Mouse (Mus musculus) intestine, embryonic 14.5 days (tissue): ENCODE data around the gene Gimap9. TPM values are rescaled to one million over a fixed set of nuclear protein-coding genes. Genes with fewer than 3 reads are reported as not detected.
A peak's percentile ranks its signal among the peaks of the same experiment; 100 is the strongest.

ENCODE experiments used
- ATAC-seq: fragments of 200-750 bp; cut with Nextera tagmentation; replicated peaks from 2 replicates; pipeline ENCODE4 v1.8.0; 2017; ENCODE audit warnings: low read depth, moderate number of reproducible peaks, moderate TSS enrichment, moderate library complexity; ENCODE audit not compliant: low FRiP score, low TSS enrichment
- DNase-seq: peaks from one replicate; pipeline ENCODE4 v3.0.0-alpha.2; 2018; ENCODE audit warnings: low spot score
- H3K27ac ChIP-seq: fragments of 300-500 bp; sonication (generic); 2 replicates; pipeline ENCODE4 v1.5.1; 2014; ENCODE audit warnings: low read depth, mild to moderate bottlenecking, control low read depth
- H3K27me3 ChIP-seq: fragments of 300-500 bp; sonication (generic); replicated peaks from 2 replicates; pipeline ENCODE4 v1.6.1; 2014; ENCODE audit warnings: low read length, control low read depth; ENCODE audit not compliant: control insufficient read depth, insufficient read depth
- H3K36me3 ChIP-seq: fragments of 300-500 bp; sonication (generic); 2 replicates; pipeline ENCODE4 v1.6.1; 2014; ENCODE audit warnings: low read length, control low read depth; ENCODE audit not compliant: control insufficient read depth, insufficient read depth
- H3K4me1 ChIP-seq: fragments of 300-500 bp; sonication (generic); replicated peaks from 2 replicates; pipeline ENCODE4 v1.6.1; 2014; ENCODE audit warnings: low read length, control low read depth, mixed read lengths; ENCODE audit not compliant: control insufficient read depth, insufficient read depth
- H3K4me2 ChIP-seq: fragments of 300-500 bp; sonication (generic); 2 replicates; pipeline ENCODE4 v1.6.1; 2014; ENCODE audit warnings: low read length
- H3K4me3 ChIP-seq: fragments of 300-500 bp; sonication (generic); 2 replicates; pipeline ENCODE4 v1.5.1; 2014; ENCODE audit warnings: low read depth, low read length, control low read depth, mixed read lengths
- H3K9ac ChIP-seq: fragments of 300-500 bp; sonication (generic); 2 replicates; pipeline ENCODE4 v1.6.1; 2014; ENCODE audit warnings: mild to moderate bottlenecking, low read length
- H3K9me3 ChIP-seq: fragments of 300-500 bp; sonication (generic); 2 replicates; pipeline ENCODE4 v1.6.1; 2016; ENCODE audit warnings: low read length, control low read depth; ENCODE audit not compliant: control insufficient read depth
- WGBS: fragments of 180-500 bp; shearing (Covaris S2); extraction: QIAGEN DNeasy Blood & Tissue Kit; methylation state at CpG from one replicate; pipeline ENCODE4 v1.1.7; 2014; 5-methylcytosine and 5-hydroxymethylcytosine counted together
- polyA plus RNA-seq: library from polyadenylated mRNA; unstranded; fragments of >200 nt; fragmentation: Nextera tagmentation; extraction: Ambion mirVana; gene quantifications from 2 replicates; pipeline ENCODE4 v1.2.1, GENCODE M21; 2014

The Gimap9 gene
- polyA plus RNA-seq, 1 experiment from 2014 or later: 14.1 TPM

DNA sequence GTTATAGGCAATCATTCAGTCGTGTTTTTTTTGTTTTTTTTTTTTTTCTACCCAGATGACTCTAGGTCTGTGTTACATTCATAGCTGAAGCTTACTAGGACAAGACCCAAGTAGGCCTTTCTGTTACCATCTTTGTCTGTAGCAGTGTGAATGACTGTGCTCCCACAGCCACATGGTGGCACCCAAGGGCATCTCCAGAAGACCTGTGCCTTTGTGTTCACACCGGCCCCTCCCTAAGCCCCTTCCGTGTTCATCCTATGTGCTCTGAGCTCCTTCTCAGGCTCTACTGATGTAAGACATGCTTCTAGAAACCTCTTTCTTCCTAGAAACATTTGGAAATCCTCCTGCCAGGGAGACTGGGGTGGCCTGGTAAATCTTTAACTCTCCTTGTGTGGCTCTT is 28.9 kb upstream of the Gimap9 start, which contains the start of gene Gimap8:
Gimap8 (plus strand) TSS at position 240 of the 400 bp plus-strand sequence.
- Histone ChIP-seq H3K9me3 (no peaks in the 10 kb centered on the region), H3K27ac (no peak within 1 kb of the TSS), H3K4me3 (no peak within 1 kb of the TSS), H3K4me1 (0 out of 2 replicates have a peak, but pooled peaks cover 3% of the 10 kb centered on the region), H3K9ac (no peak within 1 kb of the TSS), H3K36me3 (no peaks in the 10 kb centered on the region), H3K4me2 (no peak within 1 kb of the TSS), H3K27me3 (no peaks in the 10 kb centered on the region)
- 32% methylated on average over 3 of the region's 3 CpGs for WGBS
- DNase-seq (no peak), ATAC-seq (0 out of 2 replicates have a peak, but pooled peaks have one; percentile 41)

DNA sequence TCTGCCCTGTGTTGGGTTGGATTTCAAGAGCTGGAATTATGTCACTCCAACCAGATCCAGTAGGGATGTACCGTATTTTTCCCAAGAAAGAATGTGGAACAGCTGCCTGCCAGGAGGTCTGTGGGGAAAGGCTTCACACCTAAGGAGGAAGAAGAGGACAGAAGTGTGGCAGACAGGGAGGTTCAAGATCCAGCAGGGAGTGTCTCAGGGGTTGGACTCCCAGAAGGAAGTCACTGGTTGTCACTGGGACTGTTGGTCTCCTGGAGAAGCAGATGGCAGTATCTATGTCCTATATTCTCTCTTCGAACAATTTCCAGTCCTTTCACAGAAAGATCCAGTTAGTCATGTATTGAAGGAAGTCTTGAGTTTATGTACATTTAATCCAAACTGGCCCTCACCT is 28.3 kb upstream of the Gimap9 start:
- DNase-seq: no peak
- H3K4me2 ChIP-seq: no peak overlapping the region
- H3K4me3 ChIP-seq: no peak overlapping the region
- no peaks in the 10 kb centered on the region for H3K9me3 ChIP-seq
- H3K27me3 ChIP-seq: no peaks in the 10 kb centered on the region
- H3K27ac ChIP-seq: no peak overlapping the region
- H3K4me1 ChIP-seq: 0 out of 2 replicates have a peak, but pooled peaks cover 3% of the 10 kb centered on the region
- H3K9ac ChIP-seq: no peak overlapping the region
- no peak for ATAC-seq
- no peaks in the 10 kb centered on the region for H3K36me3 ChIP-seq
- WGBS: 87% methylated on average over 2 of the region's 2 CpGs

DNA sequence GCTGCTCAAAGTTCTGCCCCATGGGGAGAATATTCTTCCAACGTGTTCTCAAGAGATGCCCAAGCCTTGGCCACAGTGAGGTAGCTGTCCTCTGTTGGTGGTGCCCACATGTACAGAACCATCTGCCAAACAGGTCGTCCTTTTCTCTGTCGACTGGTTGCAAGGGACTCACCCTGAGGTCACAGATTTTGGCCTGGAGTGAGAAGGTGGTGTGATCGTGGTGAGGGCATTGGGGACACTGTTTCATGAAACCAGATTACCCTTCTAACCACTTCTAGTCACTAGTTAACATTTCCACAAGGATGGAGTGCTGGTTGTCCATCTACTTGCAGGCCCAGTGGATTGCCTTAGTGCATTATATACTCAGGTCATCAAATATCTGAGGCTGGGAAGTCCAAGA is 27.1 kb upstream of the Gimap9 start:
- no peak for ATAC-seq
- Histone ChIP-seq H3K4me2 (no peak overlapping the region), H3K9me3 (no peaks in the 10 kb centered on the region), H3K9ac (no peak overlapping the region), H3K27ac (no peak overlapping the region), H3K4me3 (no peak overlapping the region), H3K27me3 (no peaks in the 10 kb centered on the region), H3K4me1 (0 out of 2 replicates have a peak, but pooled peaks cover 3% of the 10 kb centered on the region), H3K36me3 (no peaks in the 10 kb centered on the region)
- 88% methylated on average over 4 of the region's 4 CpGs for WGBS
- no peak for DNase-seq

DNA sequence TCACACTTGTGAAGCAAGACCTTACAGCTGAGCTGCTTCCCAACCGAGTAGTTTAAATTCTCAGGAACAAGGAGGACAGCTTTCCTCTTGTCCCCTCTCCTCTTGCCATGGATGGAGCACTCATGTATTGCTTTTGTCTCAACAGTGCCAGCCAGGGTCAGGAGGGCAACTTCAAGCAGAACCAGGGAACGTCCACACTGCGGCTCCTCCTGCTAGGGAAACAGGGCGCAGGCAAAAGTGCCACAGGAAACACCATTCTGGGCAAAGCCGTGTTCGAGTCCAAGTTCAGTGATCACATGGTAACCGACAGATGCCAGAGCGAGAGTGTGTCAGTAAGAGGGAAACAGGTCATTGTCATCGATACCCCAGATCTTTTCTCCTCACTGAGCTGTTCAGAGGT is 25.9 kb upstream of the Gimap9 start:
- WGBS: 86% methylated on average over 9 of the region's 9 CpGs
- 0 out of 2 replicates have a peak, but pooled peaks cover 3% of the 10 kb centered on the region for H3K4me1 ChIP-seq
- H3K4me2 ChIP-seq: no peak overlapping the region
- H3K27ac ChIP-seq: no peak overlapping the region
- no peaks in the 10 kb centered on the region for H3K36me3 ChIP-seq
- no peak overlapping the region for H3K9ac ChIP-seq
- no peak for ATAC-seq
- no peak overlapping the region for H3K4me3 ChIP-seq
- no peak for DNase-seq
- no peaks in the 10 kb centered on the region for H3K9me3 ChIP-seq
- no peaks in the 10 kb centered on the region for H3K27me3 ChIP-seq

DNA sequence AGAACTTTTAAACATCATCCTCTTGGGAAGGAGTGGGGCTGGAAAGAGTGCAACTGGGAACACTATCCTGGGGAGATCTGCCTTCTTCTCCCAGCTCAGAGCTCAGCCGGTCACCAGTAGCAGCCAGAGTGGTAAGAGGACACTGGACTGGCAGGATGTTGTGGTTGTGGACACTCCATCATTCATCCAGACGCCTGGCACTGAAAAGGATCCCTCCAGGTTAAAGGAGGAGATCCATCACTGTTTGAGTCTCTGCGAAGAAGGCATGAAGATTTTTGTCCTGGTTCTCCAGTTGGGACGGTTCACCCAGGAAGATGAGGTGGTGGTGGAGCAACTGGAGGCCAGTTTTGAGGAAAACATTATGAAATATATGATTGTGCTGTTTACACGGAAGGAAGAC is 17.2 kb upstream of the Gimap9 start:
- Histone ChIP-seq H3K4me3 (no peak overlapping the region), H3K27me3 (no peaks in the 10 kb centered on the region), H3K4me2 (no peak overlapping the region), H3K9ac (no peak overlapping the region), H3K4me1 (no peaks in the 10 kb centered on the region), H3K9me3 (no peaks in the 10 kb centered on the region), H3K36me3 (no peaks in the 10 kb centered on the region), H3K27ac (no peak overlapping the region)
- DNase-seq (no peak), ATAC-seq (no peak)
- WGBS: 65% methylated on average over 5 of the region's 5 CpGs

DNA sequence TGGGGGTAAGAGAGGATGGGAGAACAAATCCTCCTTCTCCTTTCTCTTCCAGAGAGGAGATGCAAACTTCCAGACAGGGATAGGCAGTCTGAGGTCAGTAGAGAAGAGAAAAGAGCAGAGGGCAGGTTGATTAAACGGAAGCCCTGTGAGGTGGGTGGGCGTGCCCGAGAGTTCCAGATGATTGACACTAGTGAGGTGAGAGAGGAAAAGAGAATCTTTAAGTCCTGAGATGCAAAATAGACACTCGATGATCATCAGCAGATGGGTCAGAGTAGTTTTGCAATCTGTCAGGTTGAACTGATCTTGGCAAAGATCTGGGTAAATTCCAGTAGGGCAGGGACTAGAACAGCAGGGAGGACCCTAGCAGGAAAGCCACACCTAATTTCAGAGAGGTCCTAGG is 11.2 kb upstream of the Gimap9 start:
- no peak overlapping the region for H3K4me2 ChIP-seq
- H3K36me3 ChIP-seq: no peaks in the 10 kb centered on the region
- WGBS: 81% methylated on average over 4 of the region's 4 CpGs

DNA sequence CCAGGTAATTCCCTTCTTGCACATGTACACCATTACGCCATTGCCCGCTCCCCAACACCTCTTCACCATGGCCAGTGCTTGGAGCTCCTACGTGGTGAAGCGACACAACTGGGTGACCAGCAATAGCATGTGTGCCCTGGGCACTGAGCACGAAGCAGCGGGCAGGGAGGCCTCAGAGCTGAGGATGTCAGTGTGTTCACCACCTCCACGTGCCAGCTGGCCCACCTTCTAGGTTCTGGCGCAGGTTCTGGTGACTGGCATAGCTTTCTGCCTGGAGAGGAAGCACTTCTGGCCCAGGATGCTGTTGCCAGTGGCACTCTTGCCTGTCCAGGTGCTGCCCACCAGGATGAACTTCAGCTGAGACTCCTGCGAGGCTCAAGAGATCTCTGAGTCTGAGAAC is 10.5 kb upstream of the Gimap9 start:
- Histone ChIP-seq H3K9ac (no peak overlapping the region), H3K4me2 (no peak overlapping the region), H3K9me3 (no peaks in the 10 kb centered on the region), H3K4me1 (no peaks in the 10 kb centered on the region), H3K36me3 (no peaks in the 10 kb centered on the region), H3K4me3 (no peak overlapping the region), H3K27me3 (no peaks in the 10 kb centered on the region), H3K27ac (peak overlapping the region; percentile 59)
- ATAC-seq (no peak), DNase-seq (no peak)
- WGBS: 98% methylated on average over 9 of the region's 9 CpGs

More for the DNA sequence above, 11.2 kb upstream of the Gimap9 start:
- Histone ChIP-seq H3K27ac (no peak overlapping the region), H3K4me1 (no peaks in the 10 kb centered on the region), H3K9ac (no peak overlapping the region), H3K27me3 (no peaks in the 10 kb centered on the region), H3K9me3 (no peaks in the 10 kb centered on the region), H3K4me3 (no peak overlapping the region)
- no peak for DNase-seq
- ATAC-seq: no peak

DNA sequence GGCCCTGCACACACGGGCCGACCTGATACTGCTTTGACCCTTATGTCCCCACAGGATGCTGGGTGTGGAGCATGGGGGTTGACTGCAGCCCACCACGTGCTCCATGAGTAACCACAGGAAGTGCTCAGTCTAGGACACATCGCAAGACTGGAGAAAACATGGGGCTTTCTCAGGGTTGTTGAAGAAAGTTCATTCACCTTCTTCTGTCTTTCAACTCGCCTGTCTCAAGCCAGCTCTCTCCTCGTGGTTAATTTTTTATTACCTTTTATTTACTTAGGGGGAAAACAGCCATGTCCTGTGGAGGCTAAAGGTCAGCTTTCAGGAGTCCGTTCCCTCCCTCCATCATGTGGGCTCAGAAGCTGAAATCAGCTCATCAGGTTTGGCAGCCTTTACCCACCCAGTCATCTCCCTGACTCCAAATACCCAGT is 9.8 kb upstream of the Gimap9 start:
- H3K9ac ChIP-seq: no peak overlapping the region
- 15% methylated on average over 7 of the region's 7 CpGs for WGBS
- H3K4me3 ChIP-seq: no peak overlapping the region
- peak overlapping the region; percentile 59 for H3K27ac ChIP-seq
- DNase-seq (peak; percentile 51), ATAC-seq (peak; percentile 88)
- H3K4me2 ChIP-seq: no peak overlapping the region; the same call in 1 of the 2 replicates
- no peaks in the 10 kb centered on the region for H3K36me3 ChIP-seq
- H3K4me1 ChIP-seq: no peaks in the 10 kb centered on the region
- H3K27me3 ChIP-seq: no peaks in the 10 kb centered on the region
- no peaks in the 10 kb centered on the region for H3K9me3 ChIP-seq

DNA sequence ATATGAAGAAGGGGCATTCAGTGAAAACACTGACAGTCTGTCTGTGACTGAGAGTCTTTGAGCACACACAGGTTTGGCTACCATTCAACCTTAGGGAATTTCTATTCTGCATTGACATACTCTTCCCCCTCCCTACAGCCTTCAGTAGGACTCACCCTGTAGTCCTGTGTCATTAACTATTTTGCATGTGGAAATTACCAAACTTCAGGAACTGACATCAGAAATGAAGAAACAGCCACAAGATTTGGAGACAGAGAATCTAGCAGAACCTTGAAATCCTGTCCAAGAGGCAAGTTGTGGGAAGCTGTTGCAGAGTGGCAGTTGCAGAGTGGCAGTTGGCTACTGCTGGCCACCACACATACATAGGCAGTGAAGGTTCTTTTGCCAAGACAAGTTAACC is 7.9 kb upstream of the Gimap9 start:
- Histone ChIP-seq H3K9ac (no peak overlapping the region), H3K27ac (no peak overlapping the region), H3K36me3 (no peaks in the 10 kb centered on the region), H3K9me3 (no peaks in the 10 kb centered on the region), H3K4me2 (no peak overlapping the region), H3K27me3 (no peaks in the 10 kb centered on the region), H3K4me1 (no peaks in the 10 kb centered on the region), H3K4me3 (no peak overlapping the region)
- ATAC-seq (no peak), DNase-seq (no peak)
